Mouse (Mus musculus) hindlimb bud, embryonic 11.5 days (tissue): ENCODE measurements around the gene Men1.
"Not testable (repeated sequence)": the region's sequence is repeated elsewhere in the genome, so short reads cannot be mapped to it uniquely, and the experiment has no call there.

Experiments
- DNase-seq: peaks from one replicate; pipeline ENCODE4 v3.0.0-alpha.2; 2012; ENCODE audit warnings: low read depth, low spot score; ENCODE audit errors: extremely low spot score

Gene Men1

DNA sequence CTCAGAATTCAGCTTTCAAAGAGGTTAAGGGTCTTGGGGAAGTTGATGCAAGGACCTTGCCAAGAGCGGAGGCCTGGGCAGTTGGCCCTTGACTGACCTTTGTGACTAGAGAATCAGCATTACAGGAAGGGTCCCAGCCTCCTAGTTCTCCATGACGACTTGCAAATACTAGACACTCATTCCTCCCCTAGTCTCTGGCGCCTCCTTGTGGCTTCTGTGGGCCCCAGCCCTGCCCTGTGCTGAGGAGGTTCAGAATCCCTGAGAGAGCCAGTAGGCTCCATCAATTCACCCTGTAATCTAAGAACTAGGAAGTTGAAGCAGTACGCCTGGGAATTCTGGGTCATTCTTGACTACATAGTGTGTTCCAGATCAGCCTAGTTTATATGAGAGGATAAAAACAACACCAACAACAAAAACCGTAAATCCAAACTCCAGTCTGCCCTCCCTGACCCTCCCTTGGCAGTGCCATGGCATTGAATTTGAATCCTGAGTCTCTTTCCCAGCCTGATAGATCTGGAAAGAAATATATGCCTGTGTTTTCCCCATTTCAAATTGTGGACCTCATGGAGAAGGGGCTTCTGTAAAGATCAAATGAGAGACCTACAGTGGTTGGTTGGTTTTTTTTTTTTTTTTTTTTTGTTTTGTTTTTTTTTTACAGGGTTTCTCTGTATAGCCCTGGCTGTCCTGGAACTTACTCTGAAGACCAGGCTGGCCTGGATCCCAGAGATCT, 29.8 kb upstream of the Men1 start:
- peak; percentile 70 for DNase-seq

DNA sequence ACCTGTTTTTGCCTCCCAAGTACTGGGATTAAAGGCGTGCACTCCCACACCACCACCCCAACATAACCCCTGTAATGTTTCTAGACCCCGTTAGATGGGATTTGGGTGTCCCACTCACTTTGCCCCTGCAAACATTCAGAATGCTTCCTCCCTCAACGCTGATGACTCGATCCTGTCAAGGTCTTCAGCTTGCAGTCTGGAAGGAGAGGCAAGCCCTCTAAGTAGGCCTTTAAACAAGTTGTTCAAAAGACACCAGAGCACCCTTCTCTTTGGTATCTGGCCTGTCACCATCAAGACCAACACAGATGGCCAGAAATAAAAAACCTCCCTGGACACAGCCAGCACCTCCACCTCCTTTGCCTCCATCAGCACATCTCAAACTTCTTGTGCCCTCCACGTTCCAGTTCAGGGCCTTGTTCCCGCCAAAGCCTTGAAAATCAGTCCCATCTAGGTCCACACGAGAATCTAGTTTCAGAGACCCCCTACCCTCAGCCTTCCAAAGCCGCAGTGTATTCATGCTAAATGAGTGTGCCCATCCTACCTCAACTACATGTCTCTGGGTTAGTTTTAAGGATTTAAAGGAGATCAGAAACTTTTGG, 29.2 kb upstream of the Men1 start:
- no peak for DNase-seq

DNA sequence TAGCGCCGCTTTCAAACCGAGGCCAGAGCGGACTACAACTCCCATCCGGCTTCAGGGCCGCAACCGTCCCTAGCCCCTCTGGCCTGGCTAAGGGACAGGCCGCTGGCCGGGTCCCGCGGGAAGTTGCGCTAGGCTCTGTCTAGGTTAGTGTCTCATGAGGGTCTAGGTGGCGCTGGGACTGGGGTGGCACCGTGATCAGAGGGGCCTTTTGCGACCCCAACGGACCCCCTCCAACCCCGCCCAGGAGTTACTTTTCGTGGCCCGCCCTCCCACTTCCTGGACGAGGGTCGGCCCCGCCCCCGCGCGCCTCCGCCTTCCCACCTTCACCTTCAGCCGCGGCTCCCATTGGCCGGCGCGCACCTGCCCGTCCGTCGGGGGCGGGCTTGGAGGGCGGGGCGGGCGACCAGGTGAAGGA, 28.6 kb upstream of the Men1 start, which contains the start of gene Cdc42bpg:
TSS of gene Cdc42bpg (plus strand) at position 320 of the 415 bp plus-strand sequence.
- DNase-seq: no peak

DNA sequence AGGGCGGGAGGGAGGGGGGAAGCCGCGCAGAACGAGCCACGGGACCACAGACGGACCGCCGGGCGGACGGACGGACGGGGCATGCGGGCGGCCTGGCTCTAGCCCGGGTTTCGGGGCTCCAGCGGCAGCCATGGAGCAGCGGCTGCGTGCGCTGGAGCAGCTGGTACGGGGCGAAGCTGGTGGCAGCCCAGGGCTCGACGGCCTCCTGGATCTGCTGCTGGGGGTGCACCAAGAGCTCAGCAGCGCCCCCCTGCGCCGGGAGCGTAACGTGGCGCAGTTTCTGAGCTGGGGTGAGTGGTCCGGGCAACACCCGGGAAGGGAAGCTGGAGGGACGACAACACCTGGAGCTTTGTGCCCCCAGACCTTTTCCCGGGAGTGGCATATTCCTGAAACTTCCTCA, 28.2 kb upstream of the Men1 start:
- no peak for DNase-seq

DNA sequence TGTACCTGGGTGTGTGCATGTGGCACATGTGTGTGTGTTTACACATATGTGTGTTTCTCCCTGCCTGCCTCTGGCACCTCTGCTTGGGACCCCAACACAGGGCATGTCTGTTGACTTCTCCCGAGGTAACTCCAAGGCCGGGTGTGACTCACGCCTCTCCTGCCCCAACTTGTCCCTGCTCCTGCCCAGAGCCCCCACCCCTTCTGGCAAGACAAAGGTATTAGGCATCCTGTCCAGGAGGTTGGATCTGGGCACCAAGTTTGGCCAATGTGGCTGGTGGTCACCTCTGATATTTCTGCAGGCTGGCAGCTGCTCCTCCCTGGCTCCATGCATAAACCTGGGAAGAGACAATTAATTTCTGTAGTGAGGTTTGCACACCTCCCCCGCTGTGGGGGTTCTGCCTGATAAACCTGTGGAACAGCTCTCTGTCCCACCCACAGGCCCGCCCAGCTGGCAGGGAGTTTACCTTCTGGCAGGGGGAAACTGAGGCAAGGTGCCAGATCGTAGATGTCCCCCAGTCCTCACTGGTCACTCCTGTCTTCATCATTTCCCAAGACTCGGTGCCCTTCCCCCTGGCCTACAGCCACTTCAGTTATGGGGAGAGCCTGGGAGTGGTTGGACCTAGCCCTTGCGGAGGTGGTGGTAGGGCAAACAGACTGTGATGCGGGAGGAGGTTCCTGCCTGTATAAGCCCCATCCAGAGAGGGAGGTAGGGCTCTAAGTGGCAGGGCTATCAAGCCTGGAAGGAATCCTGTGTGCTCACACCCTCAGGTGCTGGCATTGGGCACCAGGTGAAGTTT, 26.8 kb upstream of the Men1 start:
- no peak for DNase-seq

DNA sequence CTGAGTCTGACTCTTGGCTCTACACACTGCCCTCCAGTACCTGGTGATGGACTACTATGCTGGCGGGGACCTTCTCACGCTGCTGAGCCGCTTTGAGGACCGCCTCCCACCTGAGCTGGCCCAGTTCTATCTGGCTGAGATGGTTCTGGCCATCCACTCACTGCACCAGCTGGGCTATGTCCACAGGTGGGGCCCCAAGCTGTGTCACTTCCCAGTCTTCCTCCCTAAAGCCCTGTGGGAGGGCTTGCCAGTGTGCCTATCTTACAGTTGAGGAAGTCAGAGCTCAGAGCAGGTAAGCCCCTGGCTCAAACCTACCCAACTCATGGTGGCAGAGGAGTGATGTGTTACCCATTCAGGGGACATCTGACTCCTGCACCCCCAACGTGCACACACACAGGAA, 24.6 kb upstream of the Men1 start:
- DNase-seq: no peak

DNA sequence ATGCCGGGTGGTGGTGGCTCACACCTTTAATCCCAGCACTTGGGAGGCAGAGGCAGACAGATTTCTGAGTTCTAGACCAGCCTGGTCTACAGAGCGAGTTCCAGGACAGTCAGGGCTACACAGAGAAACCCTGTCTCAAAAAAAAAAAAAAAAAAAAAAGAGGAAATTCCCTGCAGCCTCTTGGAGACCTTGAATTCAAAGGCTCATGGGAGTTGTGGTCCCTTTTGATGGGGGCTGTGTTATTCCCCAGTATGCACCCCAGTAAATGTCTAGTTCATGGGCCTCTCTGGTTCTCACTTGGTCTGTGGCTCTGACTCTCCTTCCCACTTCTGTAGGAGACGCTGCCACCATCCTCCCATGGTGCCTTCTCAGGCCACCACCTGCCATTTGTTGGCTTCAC, 23.0 kb upstream of the Men1 start:
- DNase-seq: not testable (repeated sequence)

DNA sequence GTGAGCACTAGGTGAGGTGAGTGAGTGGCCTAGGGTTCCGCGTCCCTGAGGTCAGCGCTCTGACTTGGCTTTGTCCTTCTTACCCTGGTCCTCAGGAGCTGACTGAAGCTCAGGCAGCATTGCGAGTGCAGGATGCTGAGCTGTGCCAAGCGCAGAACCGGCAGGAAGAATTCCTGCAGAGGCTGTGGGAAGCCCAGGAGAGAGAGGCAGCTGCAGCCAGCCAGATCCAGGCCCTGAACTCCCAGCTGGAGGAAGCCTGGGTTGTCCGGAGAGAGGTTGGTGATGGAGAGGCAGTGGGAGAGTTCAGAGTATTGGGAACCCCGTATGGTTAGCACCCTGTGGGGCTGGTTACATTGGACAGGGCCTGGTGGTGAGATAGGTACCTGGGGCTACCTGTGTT, 21.0 kb upstream of the Men1 start:
- no peak for DNase-seq

DNA sequence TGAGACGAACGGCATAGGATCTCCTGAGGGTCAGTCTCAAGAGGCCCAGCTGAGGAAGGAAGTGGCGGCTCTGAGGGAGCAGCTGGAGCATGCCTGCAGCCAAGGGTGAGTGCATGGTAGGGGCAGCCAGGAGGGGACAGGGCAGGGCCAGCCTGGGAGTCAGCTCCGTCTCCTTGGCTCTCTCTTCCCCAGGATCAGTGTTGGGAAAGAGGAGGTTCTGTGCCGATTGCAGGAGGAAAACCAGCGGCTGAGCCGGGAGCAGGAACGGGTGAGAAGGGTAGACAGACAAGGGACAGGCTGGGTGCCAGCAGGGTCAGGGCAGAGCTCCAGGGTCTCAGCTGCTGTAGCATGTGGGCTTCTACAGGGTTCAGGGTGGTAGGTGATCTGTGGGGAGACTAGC, 20.3 kb upstream of the Men1 start:
- DNase-seq: no peak

DNA sequence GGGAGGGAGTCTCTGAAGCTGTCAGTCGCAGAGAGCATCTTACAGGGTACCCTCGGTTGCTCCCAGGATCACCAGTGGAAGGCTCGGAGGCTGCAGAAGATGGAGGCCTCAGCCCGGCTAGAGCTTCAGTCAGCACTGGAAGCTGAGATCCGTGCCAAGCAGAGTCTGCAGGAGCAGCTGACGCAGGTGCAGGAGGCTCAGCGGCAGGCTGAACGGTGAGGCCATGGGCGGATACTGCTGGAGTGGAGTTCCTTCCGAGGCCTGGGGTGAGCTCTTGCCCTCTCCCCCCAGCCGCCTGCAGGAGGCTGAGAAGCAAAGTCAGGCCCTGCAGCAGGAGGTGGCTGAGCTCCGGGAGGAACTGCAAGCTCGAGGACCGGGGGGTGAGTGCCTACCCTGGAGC, 19.2 kb upstream of the Men1 start:
- DNase-seq: no peak

DNA sequence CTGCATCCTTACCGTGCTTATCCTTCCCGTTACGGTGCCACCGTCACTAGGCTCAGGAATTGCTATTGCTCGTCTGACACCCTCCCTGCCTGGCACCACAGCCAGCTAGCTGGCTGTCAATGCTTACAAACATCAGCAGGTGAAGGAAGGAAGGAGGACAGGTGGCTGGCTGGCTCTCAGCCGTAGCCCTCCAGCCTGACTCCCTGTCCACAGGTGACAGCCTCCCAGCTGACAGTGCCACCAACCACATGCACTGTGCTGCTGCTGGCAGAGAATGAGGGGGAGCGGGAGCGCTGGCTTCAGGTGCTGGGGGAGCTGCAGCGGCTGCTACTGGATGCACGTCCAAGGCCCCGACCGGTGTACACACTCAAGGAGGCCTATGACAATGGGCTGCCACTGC, 16.6 kb upstream of the Men1 start:
- DNase-seq: no peak

DNA sequence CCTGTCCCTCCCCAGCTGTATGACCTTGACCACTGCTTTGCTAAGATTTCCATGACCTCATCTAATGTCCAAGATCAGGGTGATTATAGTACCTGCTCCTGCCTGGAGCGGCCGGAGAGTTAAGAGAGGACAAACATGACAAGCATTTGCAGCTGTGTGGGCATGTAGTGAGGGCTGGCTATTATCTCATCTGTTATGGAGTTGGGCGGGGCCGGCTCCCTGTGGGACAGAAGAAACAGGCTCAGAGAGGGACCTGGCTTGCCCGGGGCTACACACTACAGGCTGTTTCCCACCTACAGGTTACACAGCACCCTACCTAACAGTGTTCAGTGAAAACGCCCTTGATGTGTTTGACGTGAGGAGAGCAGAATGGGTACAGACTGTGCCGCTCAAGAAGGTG, 13.4 kb upstream of the Men1 start:
- DNase-seq: no peak

DNA sequence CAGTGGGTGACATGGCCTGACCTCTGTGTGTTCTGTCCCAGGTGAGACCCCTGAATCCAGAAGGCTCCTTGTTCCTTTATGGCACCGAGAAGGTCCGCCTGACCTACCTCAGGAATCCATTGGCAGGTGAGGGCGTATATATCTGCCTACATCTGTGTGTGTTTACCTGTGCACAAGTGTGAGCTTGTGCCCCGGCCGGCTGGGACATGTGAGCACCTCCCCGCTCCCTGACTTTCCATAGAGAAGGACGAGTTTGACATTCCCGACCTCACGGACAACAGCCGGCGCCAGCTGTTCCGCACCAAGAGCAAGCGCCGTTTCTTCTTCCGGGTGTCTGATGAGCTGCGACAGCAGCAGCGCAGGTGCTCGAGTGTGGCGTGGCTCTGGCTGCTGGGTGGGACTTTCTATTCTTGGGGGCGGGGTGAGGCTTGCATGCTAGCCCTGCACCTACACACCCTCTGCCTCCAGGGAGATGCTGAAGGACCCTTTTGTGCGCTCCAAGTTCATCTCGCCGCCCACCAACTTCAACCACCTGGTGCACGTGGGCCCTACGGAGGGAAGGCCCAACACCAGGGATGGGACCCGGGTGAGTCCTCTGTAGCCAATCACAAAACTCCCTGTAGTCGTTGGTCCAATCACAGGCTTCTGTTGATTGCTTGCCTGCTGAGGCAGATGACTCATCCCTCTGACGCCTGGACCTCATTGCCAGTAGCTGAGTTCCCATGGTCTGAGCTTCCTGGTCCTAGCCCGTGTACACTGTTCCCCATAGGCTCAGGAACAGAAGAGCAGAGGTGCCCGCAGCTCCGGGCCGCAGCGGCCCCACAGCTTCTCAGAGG, 12.8 kb upstream of the Men1 start:
- DNase-seq: no peak

DNA sequence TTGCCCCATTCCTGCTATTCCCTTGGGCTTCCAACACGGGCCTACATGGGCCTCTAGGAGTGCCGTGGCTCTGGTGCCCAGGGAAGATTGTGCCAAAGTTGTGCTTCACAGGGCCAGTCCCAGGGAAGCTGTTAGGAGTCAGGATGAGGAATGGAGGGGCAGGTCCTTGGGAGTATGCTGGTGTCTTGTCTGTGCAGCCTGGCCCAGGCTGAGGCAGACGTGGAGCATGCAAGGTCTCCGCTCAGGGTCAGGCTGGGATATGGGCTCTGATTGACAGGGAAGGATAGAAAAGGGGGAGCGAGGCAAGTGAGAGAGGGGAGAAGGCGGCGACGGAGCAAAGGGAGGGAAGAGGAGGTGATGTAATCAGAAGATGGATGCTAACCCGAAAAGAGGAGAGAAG, 10.0 kb upstream of the Men1 start:
- no peak for DNase-seq

DNA sequence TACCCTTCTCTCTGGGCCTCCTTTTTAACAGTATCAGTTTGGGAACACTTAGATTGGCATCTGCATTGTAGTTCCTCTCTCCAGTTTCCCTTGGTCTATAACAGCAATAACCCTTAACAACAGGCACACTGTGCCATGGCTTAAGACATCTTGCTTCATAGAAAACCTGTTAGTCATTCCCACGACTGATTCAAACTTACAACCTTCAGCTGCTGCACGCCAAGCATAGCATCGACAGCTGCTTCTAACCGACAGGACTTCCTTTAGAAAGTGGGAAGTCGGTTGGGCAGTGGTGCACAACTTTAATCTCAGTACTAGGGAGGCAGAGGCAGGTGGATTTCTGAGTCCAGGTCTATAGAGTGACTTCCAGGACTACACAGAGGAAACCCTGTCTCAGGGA, 3.6 kb upstream of the Men1 start:
- no peak for DNase-seq

DNA sequence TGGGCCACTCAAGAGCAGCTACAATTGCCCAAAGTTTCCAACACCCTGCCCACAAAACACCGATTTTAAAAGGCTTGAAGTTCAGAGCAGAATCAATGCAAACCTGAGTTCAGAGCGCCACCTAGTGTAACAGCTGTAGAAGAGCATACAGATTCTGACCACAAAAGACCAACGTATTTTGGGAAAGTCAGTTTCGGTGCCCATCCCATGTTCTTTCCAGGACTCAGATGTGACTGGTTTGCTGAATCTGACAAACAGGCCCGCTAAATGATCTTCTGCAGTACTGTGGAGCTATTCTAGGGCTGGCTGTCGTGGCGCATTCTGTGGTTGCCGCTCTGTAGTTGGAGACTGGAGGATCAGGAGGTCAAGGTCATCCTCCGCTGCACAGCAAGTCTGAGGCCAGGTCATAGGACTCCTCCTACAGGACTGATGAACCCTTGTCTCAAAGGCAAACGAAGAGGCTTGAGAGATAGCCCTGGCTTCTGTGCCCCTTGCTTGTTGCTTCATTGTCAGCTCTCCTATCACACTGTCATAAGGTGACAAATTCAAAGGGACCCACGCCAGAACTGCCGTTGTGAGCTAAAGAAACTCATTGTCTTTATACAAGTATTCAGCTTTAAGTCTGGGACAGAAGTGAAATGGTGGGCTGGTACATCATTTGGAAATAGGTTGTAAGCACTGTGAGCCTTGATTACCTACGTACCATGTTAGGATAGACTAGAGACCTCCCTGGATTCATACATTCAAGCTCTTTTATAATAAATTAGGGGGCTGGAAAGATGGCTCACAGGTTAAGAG, 2.9 kb upstream of the Men1 start:
- DNase-seq: no peak

DNA sequence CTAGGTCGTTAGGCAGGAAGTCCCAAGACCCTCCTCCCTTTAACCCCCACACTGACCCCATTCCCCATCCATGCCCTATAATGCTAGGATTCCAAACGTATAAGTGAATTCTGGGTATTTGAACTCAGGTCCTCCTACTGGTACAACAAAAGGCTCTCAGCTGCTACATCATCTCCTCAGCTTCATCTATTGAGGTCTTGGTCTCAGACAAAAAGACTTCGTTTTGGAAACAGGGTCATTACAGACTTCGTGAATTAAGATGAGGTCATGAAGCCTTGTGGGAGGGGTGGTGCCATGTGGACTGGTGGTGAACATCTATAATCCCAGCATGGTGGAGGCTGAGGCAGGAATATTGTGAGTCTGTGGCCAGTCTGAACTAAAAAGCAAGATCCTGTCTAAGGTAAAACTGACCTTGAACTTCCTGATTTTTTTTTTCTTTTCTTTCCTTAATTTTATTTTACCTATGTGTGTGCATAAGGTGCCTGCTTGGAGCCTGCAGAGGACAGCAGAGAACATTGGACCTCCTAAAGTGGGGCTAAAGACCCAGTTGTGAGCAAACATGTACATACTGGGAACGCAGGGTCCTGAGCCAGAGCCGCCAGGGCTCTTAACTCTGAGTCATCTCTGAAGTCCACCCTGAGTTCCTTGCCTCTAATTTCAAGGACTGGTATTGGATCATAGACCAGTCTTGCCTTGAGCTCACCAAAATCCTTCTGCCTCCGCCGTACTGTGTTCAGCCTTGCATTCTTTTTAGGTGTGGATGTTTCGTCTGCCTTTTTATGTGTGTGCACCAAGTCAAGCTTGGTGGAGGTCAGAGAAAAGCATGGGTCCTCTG, 801 bp upstream of the Men1 start:
- DNase-seq: no peak

DNA sequence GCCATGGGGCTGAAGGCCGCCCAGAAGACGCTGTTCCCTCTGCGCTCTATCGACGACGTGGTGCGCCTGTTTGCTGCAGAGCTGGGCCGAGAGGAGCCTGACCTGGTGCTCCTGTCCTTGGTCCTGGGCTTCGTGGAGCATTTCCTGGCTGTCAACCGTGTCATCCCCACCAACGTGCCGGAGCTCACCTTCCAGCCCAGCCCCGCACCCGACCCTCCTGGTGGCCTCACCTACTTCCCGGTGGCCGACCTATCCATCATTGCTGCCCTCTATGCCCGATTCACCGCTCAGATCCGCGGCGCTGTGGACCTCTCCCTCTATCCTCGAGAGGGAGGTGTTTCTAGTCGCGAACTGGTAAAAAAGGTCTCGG, 664 bp downstream of the Men1 start:
- no peak for DNase-seq

DNA sequence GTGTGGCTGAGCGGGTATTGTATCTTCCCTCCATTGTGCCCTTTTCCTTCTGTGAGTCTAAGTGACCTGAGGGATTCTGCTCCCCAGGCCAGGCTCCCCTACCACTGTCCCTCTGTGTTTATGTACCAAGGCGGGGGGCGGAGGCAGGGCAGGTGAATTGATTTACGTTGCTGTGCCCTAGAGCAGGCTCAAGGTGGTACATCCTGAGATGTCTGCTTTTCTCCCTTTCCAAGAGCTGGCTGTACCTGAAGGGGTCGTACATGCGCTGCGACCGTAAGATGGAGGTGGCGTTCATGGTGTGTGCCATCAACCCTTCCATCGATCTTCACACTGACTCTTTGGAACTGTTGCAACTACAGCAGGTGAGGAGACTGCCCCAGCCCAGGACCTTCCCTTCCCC, 2.1 kb downstream of the Men1 start:
- no peak for DNase-seq

DNA sequence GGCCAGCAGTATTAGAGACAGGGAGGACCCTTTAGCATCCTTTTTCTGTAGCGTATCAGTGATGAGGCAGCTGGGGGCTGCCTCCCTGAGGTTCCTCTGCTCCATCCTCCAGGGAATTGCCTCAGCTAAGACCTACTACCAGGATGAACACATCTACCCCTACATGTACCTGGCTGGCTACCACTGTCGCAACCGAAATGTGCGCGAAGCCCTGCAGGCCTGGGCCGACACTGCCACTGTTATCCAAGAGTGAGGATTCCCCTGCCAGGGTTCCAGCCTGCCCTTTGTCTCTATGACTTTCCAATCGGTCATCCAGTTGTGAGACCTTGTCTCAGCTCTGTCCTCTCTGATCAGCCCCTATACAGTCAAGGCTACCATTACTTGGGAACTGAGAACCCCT, 3.4 kb downstream of the Men1 start:
- DNase-seq: no peak
